Mouse (Mus musculus) lung, adult 2 months (tissue): ENCODE measurements around the gene Dlg1.

ENCODE experiments used
- CTCF ChIP-seq: fragments of 200-500 bp; IDR thresholded peaks from 2 replicates; pipeline ENCODE4 v1.5.1; 2011; ENCODE audit warnings: mild to moderate bottlenecking, low read length, control low read depth; ENCODE audit not compliant: insufficient read depth
- POLR2A ChIP-seq: fragments of 200-500 bp; IDR thresholded peaks from 2 replicates; pipeline ENCODE4 v1.6.1; 2011; ENCODE audit warnings: low read depth, mild to moderate bottlenecking, control low read depth, low read length, borderline replicate concordance; ENCODE audit errors: extremely low read depth

GRCm38 (mm10) chr16:31766298-31766697, 103.1 kb downstream of the Dlg1 start:
- no peak for TF ChIP-seq CTCF
- no peak for TF ChIP-seq POLR2A
